Mouse (Mus musculus) small intestine, adult 2 months (tissue): Measurements from ENCODE around the gene Nek8. TPM values are rescaled to one million over a fixed set of nuclear protein-coding genes. Genes with fewer than 3 reads are reported as not detected.
A peak's percentile ranks its signal among the peaks of the same experiment; 100 is the strongest.
"Not testable (repeated sequence)": the region's sequence is repeated elsewhere in the genome, so short reads cannot be mapped to it uniquely, and the experiment has no call there.

Experiments
- H3K27ac ChIP-seq: fragments of 200-500 bp; 2 replicates; pipeline ENCODE4 v1.5.1; 2012; ENCODE audit warnings: low read depth, low read length, control low read depth, inconsistent platforms; ENCODE audit not compliant: insufficient read depth
- H3K27me3 ChIP-seq: fragments of 200-500 bp; 2 replicates; pipeline ENCODE4 v1.6.1; 2012; ENCODE audit warnings: mild to moderate bottlenecking, moderate library complexity, low read length, inconsistent platforms; ENCODE audit not compliant: control insufficient read depth, insufficient read depth
- H3K36me3 ChIP-seq: fragments of 200-500 bp; 2 replicates; pipeline ENCODE4 v1.6.1; 2012; ENCODE audit warnings: mild to moderate bottlenecking, low read length, control low read depth, inconsistent platforms; ENCODE audit not compliant: control insufficient read depth, insufficient read depth
- H3K4me1 ChIP-seq: fragments of 200-500 bp; 2 replicates; pipeline ENCODE4 v1.6.1; 2012; ENCODE audit warnings: low read length, inconsistent platforms, mixed read lengths; ENCODE audit not compliant: control insufficient read depth, insufficient read depth, insufficient read length
- H3K4me3 ChIP-seq: fragments of 200-500 bp; 2 replicates; pipeline ENCODE4 v1.5.1; 2012; ENCODE audit warnings: low read depth, mild to moderate bottlenecking, control low read depth, inconsistent platforms, low read length, moderate library complexity
- CTCF ChIP-seq: fragments of 200-500 bp; IDR thresholded peaks from 2 replicates; pipeline ENCODE4 v1.5.1; 2012; ENCODE audit warnings: low read depth, mild to moderate bottlenecking, control low read depth, inconsistent platforms, low read length, moderate library complexity, mixed read lengths; ENCODE audit not compliant: insufficient replicate concordance, insufficient read length; ENCODE audit errors: extremely low read depth
- POLR2A ChIP-seq: fragments of 200-500 bp; IDR thresholded peaks from 2 replicates; pipeline ENCODE4 v1.6.1; 2012; ENCODE audit warnings: low read depth, mild to moderate bottlenecking, control low read depth, inconsistent platforms, low read length, moderate library complexity
- WGBS: fragments of 180-500 bp; shearing (Covaris S2); methylation state at CpG from one replicate; pipeline ENCODE4 v1.1.7; 2018; 5-methylcytosine and 5-hydroxymethylcytosine counted together
- polyA plus RNA-seq: library from polyadenylated mRNA; depleted of rRNA; stranded (reverse); fragments of >200 nt; gene quantifications from 2 replicates; pipeline ENCODE4 v1.2.3, GENCODE M21; 2012

The Nek8 gene
- polyA plus RNA-seq, 1 experiment: 6.6 TPM

GRCm38 (mm10) chr11:78137584-78137983 lies 38.9 kb downstream of the Nek8 start:
- Histone ChIP-seq H3K4me1 (peaks cover 3% of the 10 kb centered on the region; the same call in 1 of the 2 replicates), H3K27me3 (no peaks in the 10 kb centered on the region), H3K4me3 (no peak overlapping the region), H3K36me3 (no peaks in the 10 kb centered on the region), H3K27ac (no peak overlapping the region)
- 76% methylated on average over 4 of the region's 4 CpGs for whole genome bisulfite sequencing
- no peak for TF ChIP-seq POLR2A
- no peak for TF ChIP-seq CTCF

GRCm38 (mm10) chr11:78136132-78136531 lies 40.3 kb downstream of the Nek8 start:
- no peak overlapping the region for H3K4me3 ChIP-seq
- WGBS: 72% methylated on average over 1 of the region's 1 CpGs
- TF ChIP-seq CTCF: no peak
- no peak for TF ChIP-seq POLR2A
- H3K36me3 ChIP-seq: no peaks in the 10 kb centered on the region
- no peaks in the 10 kb centered on the region for H3K27me3 ChIP-seq
- peaks cover 3% of the 10 kb centered on the region; the same call in 1 of the 2 replicates for H3K4me1 ChIP-seq
- H3K27ac ChIP-seq: no peak overlapping the region

- not testable (repeated sequence) for H3K4me1 ChIP-seq, H3K36me3 ChIP-seq
- WGBS: 22% methylated on average over 7 of the region's 7 CpGs
Observed at GRCm38 (mm10) chr11:78135314-78135713, 41.2 kb downstream of the Nek8 start.

GRCm38 (mm10) chr11:78134344-78134743 lies 42.1 kb downstream of the Nek8 start:
- WGBS: 74% methylated on average over 3 of the region's 3 CpGs
- Histone ChIP-seq H3K27me3 (no peaks in the 10 kb centered on the region), H3K27ac (no peak overlapping the region), H3K4me1 (peaks cover 6% of the 10 kb centered on the region), H3K36me3 (no peaks in the 10 kb centered on the region), H3K4me3 (no peak overlapping the region)
- TF ChIP-seq POLR2A: no peak
- no peak for TF ChIP-seq CTCF

More at GRCm38 (mm10) chr11:78135314-78135713, 41.2 kb downstream of the Nek8 start:
- H3K4me3 ChIP-seq, H3K27ac ChIP-seq, H3K27me3 ChIP-seq: not testable (repeated sequence)

- no peaks in the 10 kb centered on the region for H3K27me3 ChIP-seq
- H3K4me1 ChIP-seq: peaks cover 6% of the 10 kb centered on the region
- WGBS: 88% methylated on average over 6 of the region's 6 CpGs
- no peak for TF ChIP-seq CTCF
- no peak for TF ChIP-seq POLR2A
- H3K36me3 ChIP-seq: no peaks in the 10 kb centered on the region
- no peak overlapping the region for H3K27ac ChIP-seq
- H3K4me3 ChIP-seq: no peak overlapping the region
Observed at GRCm38 (mm10) chr11:78133915-78134314, 42.6 kb downstream of the Nek8 start.

- WGBS: 30% methylated on average over 8 of the region's 8 CpGs
- Histone ChIP-seq H3K36me3 (no peaks in the 10 kb centered on the region), H3K27me3 (no peaks in the 10 kb centered on the region), H3K4me3 (no peak overlapping the region), H3K4me1 (peaks cover 12% of the 10 kb centered on the region), H3K27ac (no peak overlapping the region)
- TF ChIP-seq CTCF: no peak
- no peak for TF ChIP-seq POLR2A
Observed at GRCm38 (mm10) chr11:78129458-78129857, 47.0 kb downstream of the Nek8 start.

- H3K27ac ChIP-seq: no peak overlapping the region
- no peaks in the 10 kb centered on the region for H3K36me3 ChIP-seq
- H3K27me3 ChIP-seq: no peaks in the 10 kb centered on the region
- 53% methylated on average over 4 of the region's 4 CpGs for WGBS
- no peak overlapping the region for H3K4me3 ChIP-seq
- peaks cover 12% of the 10 kb centered on the region for H3K4me1 ChIP-seq
- no peak for TF ChIP-seq CTCF
- no peak for TF ChIP-seq POLR2A
Observed at GRCm38 (mm10) chr11:78126739-78127138, 49.7 kb downstream of the Nek8 start.

- no peak for TF ChIP-seq POLR2A
- no peak for TF ChIP-seq CTCF
- H3K36me3 ChIP-seq: no peaks in the 10 kb centered on the region
- peak overlapping the region; percentile 53; the same call in 1 of the 2 replicates for H3K27ac ChIP-seq
- H3K4me1 ChIP-seq: peaks cover 12% of the 10 kb centered on the region
- no peaks in the 10 kb centered on the region for H3K27me3 ChIP-seq
- no peak overlapping the region for H3K4me3 ChIP-seq
- WGBS: 52% methylated on average over 6 of the region's 6 CpGs
Observed at GRCm38 (mm10) chr11:78125691-78126090, 50.8 kb downstream of the Nek8 start.
